14 mouse cellular contexts compared by ENCODE assay signal in genomic region chr12:54652346-54652745, GRCm38 (mm10). TPM values are rescaled to one million over a fixed set of nuclear protein-coding genes. Genes with fewer than 3 reads are reported as not detected.
DNase-seq lines count a peak whose midpoint lies in the region; ATAC-seq and TF ChIP-seq lines count a peak whose summit lies in the region.
"Had no signal": no experiment of that assay in that cellular context is flagged by ENCODE, and none has a peak within 500 bp of the region (broad histone marks: within the 10 kb centered on the region; RNA-seq: fewer than 3 reads in every experiment).

No protein-coding gene starts in this region.

- H3K9ac ChIP-seq in heart, embryonic 15.5 days: no peak overlapping the region
- H3K9ac ChIP-seq in stomach, embryonic 15.5 days: no peak overlapping the region
- no peak overlapping the region for H3K9ac ChIP-seq in stomach, postnatal 0 days (ENCODE audit: low read length)
- H3K9ac ChIP-seq in liver, embryonic 13.5 days: no peak overlapping the region
- H3K9ac ChIP-seq: limb, embryonic 13.5 days had no signal

- H3K9me3 ChIP-seq in heart, embryonic 15.5 days (replicated peaks): no peaks in the 10 kb centered on the region
- H3K9me3 ChIP-seq in stomach, embryonic 15.5 days: no peaks in the 10 kb centered on the region
- no peaks in the 10 kb centered on the region for H3K9me3 ChIP-seq in stomach, postnatal 0 days (ENCODE audit: control insufficient read depth, low read length)
- no peaks in the 10 kb centered on the region for H3K9me3 ChIP-seq in liver, embryonic 13.5 days (replicated peaks)
- H3K9me3 ChIP-seq: forebrain, embryonic 10.5 days; limb, embryonic 13.5 days had no signal

- peak overlapping the region; percentile 23 for H3K4me2 ChIP-seq in heart, embryonic 15.5 days
- peak overlapping the region; percentile 5; the same call in 1 of the 2 replicates for H3K4me2 ChIP-seq in stomach, embryonic 15.5 days
- no peak overlapping the region for H3K4me2 ChIP-seq in stomach, postnatal 0 days (replicated peaks; ENCODE audit: low read depth)
- H3K4me2 ChIP-seq in liver, embryonic 13.5 days: peak overlapping the region; percentile 28; the same call in 1 of the 2 replicates
- H3K4me2 ChIP-seq: limb, embryonic 13.5 days had no signal

- H3K27me3 ChIP-seq in heart, embryonic 15.5 days: no peaks in the 10 kb centered on the region
- no peaks in the 10 kb centered on the region for H3K27me3 ChIP-seq in stomach, embryonic 15.5 days (replicated peaks)
- H3K27me3 ChIP-seq in stomach, postnatal 0 days (ENCODE audit: control insufficient read depth, insufficient read depth, low read length): no peaks in the 10 kb centered on the region
- no peaks in the 10 kb centered on the region for H3K27me3 ChIP-seq in liver, embryonic 13.5 days
- H3K27me3 ChIP-seq: CH12.LX; limb, embryonic 13.5 days had no signal

- ATAC-seq in heart, embryonic 15.5 days (replicated peaks; ENCODE audit: insufficient number of reproducible peaks, insufficient read depth, low FRiP score, low read depth): no peak
- ATAC-seq in stomach, embryonic 15.5 days (ENCODE audit: insufficient read depth, low FRiP score, low read depth): no peak
- no peak for ATAC-seq in stomach, postnatal 0 days (ENCODE audit: low FRiP score, low TSS enrichment)
- ATAC-seq in liver, embryonic 13.5 days (ENCODE audit: low read depth): no peak
- ATAC-seq: activated CD4-positive, CD25-positive, alpha-beta regulatory T cell, adult 4 months had no signal

- TF ChIP-seq CTCF in stomach, postnatal 0 days (IDR thresholded peaks at IDR 0.05; ENCODE audit: low read depth): no peak

- TF ChIP-seq EP300 in stomach, postnatal 0 days (optimal IDR thresholded peaks at IDR 0.05): no peak

- H3K4me1 ChIP-seq in heart, embryonic 15.5 days (replicated peaks): peaks cover 38% of the 10 kb centered on the region
- peaks cover 28% of the 10 kb centered on the region for H3K4me1 ChIP-seq in stomach, embryonic 15.5 days
- H3K4me1 ChIP-seq in stomach, postnatal 0 days (replicated peaks; ENCODE audit: control insufficient read depth, insufficient read depth): peaks cover 5% of the 10 kb centered on the region
- peaks cover 50% of the 10 kb centered on the region for H3K4me1 ChIP-seq in liver, embryonic 13.5 days (replicated peaks)

- H3K27ac ChIP-seq in heart, embryonic 15.5 days: no peak overlapping the region
- no peak overlapping the region for H3K27ac ChIP-seq in stomach, embryonic 15.5 days
- no peak overlapping the region for H3K27ac ChIP-seq in stomach, postnatal 0 days (replicated peaks)
- H3K27ac ChIP-seq in liver, embryonic 13.5 days: no peak overlapping the region
- H3K27ac ChIP-seq: forebrain, embryonic 10.5 days; layer of hippocampus, adult 2 months; limb, embryonic 13.5 days had no signal

- 0 out of 2 replicates have a peak overlapping the region, but pooled peaks have one; percentile 1 for H3K4me3 ChIP-seq in heart, embryonic 15.5 days
- no peak overlapping the region for H3K4me3 ChIP-seq in stomach, embryonic 15.5 days (replicated peaks)
- H3K4me3 ChIP-seq in stomach, postnatal 0 days (ENCODE audit: low read depth, low read length): no peak overlapping the region
- H3K4me3 ChIP-seq in liver, embryonic 13.5 days (replicated peaks): no peak overlapping the region
- H3K4me3 ChIP-seq: forebrain, embryonic 10.5 days; layer of hippocampus, adult 2 months; limb, embryonic 13.5 days had no signal

- 59% methylated on average over 12 of the region's 12 CpGs for WGBS in heart, embryonic 15.5 days
- 81% methylated on average over 12 of the region's 12 CpGs for WGBS in stomach, embryonic 15.5 days
- 74% methylated on average over 11 of the region's 12 CpGs for WGBS in stomach, postnatal 0 days
- WGBS in liver, embryonic 13.5 days (ENCODE audit: insufficient replicate concordance): 56% methylated on average over 12 of the region's 12 CpGs

- DNase-seq in heart, adult 8-10 months (ENCODE audit: low spot score): no peak
- DNase-seq in stomach, postnatal 0 days (ENCODE audit: low spot score): no peak
- no peak for DNase-seq in liver, embryonic 13.5 days
- no peak for DNase-seq in layer of hippocampus, postnatal 36 days
- DNase-seq in embryo, embryonic 11 days: no peak
- DNase-seq in left cerebral cortex, adult 18-20 months (ENCODE audit: low spot score in 2 of 2): no peak
- DNase-seq: midbrain, embryonic 14.5 days had no signal

- H3K36me3 ChIP-seq in heart, embryonic 15.5 days: peaks cover 3% of the 10 kb centered on the region; the same call in 1 of the 2 replicates
- H3K36me3 ChIP-seq in stomach, embryonic 15.5 days: peaks cover 4% of the 10 kb centered on the region; the same call in 1 of the 2 replicates
- no peaks in the 10 kb centered on the region for H3K36me3 ChIP-seq in stomach, postnatal 0 days (ENCODE audit: control insufficient read depth, insufficient read depth, low read length)
- H3K36me3 ChIP-seq in liver, embryonic 13.5 days: 0 out of 2 replicates have a peak, but pooled peaks cover 16% of the 10 kb centered on the region

RNA-seq across cellular contexts. Expression of gene Sptssa, which starts 4.0 kb away (rescaled TPM):
- polyA plus RNA-seq in heart, embryonic 15.5 days (2015; fragmentation: Nextera tagmentation; extraction: Ambion mirVana): 137 and 138 TPM in 2 replicates
- total RNA-seq in heart, adult 8-10 months (2022): 10 to 100 TPM; 30.2 to 30.7 (median 30.4) TPM
- polyA plus RNA-seq in stomach, embryonic 15.5 days (2015; fragmentation: Nextera tagmentation; extraction: Ambion mirVana): 218 and 229 TPM in 2 replicates
- polyA plus RNA-seq in stomach, postnatal 0 days (2015; fragmentation: Nextera tagmentation; extraction: Ambion mirVana): 163 and 168 TPM in 2 replicates
- 61.4 and 67.2 TPM in 2 replicates for polyA plus RNA-seq in liver, embryonic 13.5 days (2015; fragmentation: Nextera tagmentation; extraction: Ambion mirVana)
- 10 to 100 TPM; 24.2 to 27.5 TPM for total RNA-seq in layer of hippocampus, postnatal 36 days (2021)
- 10 to 100 TPM; 24.8 to 25.7 TPM for total RNA-seq in left cerebral cortex, adult 18-20 months (2021)

RNA-seq across cellular contexts. Expression of gene Eapp, which starts 43.4 kb away (rescaled TPM):
- polyA plus RNA-seq in heart, embryonic 15.5 days (2015; fragmentation: Nextera tagmentation; extraction: Ambion mirVana): 47.8 and 50.6 TPM in 2 replicates
- 10 to 100 TPM; 21.0 to 23.1 (median 21.7) TPM for total RNA-seq in heart, adult 8-10 months (2022)
- 56.1 and 60.4 TPM in 2 replicates for polyA plus RNA-seq in stomach, embryonic 15.5 days (2015; fragmentation: Nextera tagmentation; extraction: Ambion mirVana)
- 63.9 and 66.0 TPM in 2 replicates for polyA plus RNA-seq in stomach, postnatal 0 days (2015; fragmentation: Nextera tagmentation; extraction: Ambion mirVana)
- polyA plus RNA-seq in liver, embryonic 13.5 days (2015; fragmentation: Nextera tagmentation; extraction: Ambion mirVana): 50.0 and 50.3 TPM in 2 replicates
- 10 to 100 TPM; 42.7 to 47.1 TPM for total RNA-seq in layer of hippocampus, postnatal 36 days (2021)
- 10 to 100 TPM; 43.2 to 44.7 TPM for total RNA-seq in left cerebral cortex, adult 18-20 months (2021)
